Comparison of ENCODE assay signal across 9 mouse cellular contexts in the genomic region with DNA sequence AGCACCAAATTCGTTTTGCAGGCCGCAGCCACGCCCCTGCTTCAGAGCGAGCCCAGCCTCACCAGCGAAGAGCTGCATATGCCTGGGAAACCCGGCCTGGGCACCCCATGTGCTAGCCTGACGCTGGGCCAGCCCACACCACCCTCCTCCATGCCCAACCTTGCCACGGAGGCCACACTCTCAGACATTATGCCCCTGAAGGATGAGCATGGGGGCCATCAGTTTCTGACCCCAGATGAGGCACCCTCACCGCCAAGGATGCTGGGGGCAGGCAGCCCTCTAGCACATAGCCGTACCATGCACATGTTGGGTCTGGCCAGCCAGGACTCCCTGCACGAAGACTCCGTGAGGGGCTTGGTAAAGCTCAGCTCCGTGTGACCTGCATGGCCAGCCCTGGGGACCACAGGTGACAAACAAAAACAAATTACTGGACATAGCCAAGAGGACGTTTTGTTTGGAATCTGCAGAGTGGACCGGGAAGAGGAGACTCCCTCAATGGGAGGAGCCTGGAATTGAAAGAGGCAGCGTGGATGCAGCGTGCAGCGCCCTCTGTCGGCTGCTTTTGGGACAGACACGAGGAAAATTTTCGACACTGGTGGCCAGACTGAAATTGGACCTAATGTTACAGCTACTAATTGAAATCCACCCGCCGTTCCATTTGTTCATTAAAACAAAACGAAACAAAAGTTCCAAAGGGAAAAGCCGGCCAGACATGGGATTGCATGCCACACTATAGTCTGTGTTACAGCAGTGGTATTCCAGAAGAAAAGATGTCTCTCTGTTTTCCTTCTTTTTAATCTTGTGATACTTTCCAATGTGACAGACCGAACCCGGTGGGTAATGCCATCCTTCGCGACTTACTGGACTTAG.
DNase-seq lines count a peak whose midpoint lies in the region; ATAC-seq and TF ChIP-seq lines count a peak whose summit lies in the region.
"Had no signal": no experiment of that assay in that cellular context is flagged by ENCODE, and none has a peak within 500 bp of the region (broad histone marks: within the 10 kb centered on the region; RNA-seq: fewer than 3 reads in every experiment).

No protein-coding gene starts in this region.

- DNase-seq in brain, embryonic 14.5 days (ENCODE audit: low read depth): peak; percentile 87
- DNase-seq in heart, embryonic 10.5 days (ENCODE audit: low spot score): peak; percentile 83

- H3K36me3 ChIP-seq in C2C12 (ENCODE audit: control insufficient read depth, insufficient read depth): no peaks in the 10 kb centered on the region
- H3K36me3 ChIP-seq in embryonic facial prominence, embryonic 15.5 days: no peaks in the 10 kb centered on the region
- H3K36me3 ChIP-seq in heart, embryonic 10.5 days: no peaks in the 10 kb centered on the region
- no peaks in the 10 kb centered on the region for H3K36me3 ChIP-seq in kidney, embryonic 14.5 days (ENCODE audit: control insufficient read depth, insufficient read depth, low read length)
- no peaks in the 10 kb centered on the region for H3K36me3 ChIP-seq in limb, embryonic 15.5 days
- H3K36me3 ChIP-seq in midbrain, embryonic 16.5 days (ENCODE audit: control insufficient read depth, insufficient read depth, low read length): no peaks in the 10 kb centered on the region
- H3K36me3 ChIP-seq in stomach, embryonic 14.5 days (ENCODE audit: control insufficient read depth, insufficient read depth, low read length): no peaks in the 10 kb centered on the region

- no peak overlapping the region for H3K4me3 ChIP-seq in C2C12 (ENCODE audit: insufficient read depth, poor library complexity, severe bottlenecking)
- H3K4me3 ChIP-seq in embryonic facial prominence, embryonic 15.5 days (replicated peaks): peak overlapping the region; percentile 48
- H3K4me3 ChIP-seq in heart, embryonic 10.5 days: peak overlapping the region; percentile 64
- H3K4me3 ChIP-seq in kidney, embryonic 14.5 days (ENCODE audit: low read length): peak overlapping the region; percentile 41
- peak overlapping the region; percentile 50 for H3K4me3 ChIP-seq in limb, embryonic 15.5 days
- H3K4me3 ChIP-seq in midbrain, embryonic 16.5 days (ENCODE audit: low read depth, low read length): peak overlapping the region; percentile 38
- H3K4me3 ChIP-seq in stomach, embryonic 14.5 days (ENCODE audit: low read depth, low read length): peak overlapping the region; percentile 32
- H3K4me3 ChIP-seq: erythroblast, embryonic 14.5 days had no signal

- no peak overlapping the region for H3K27ac ChIP-seq in embryonic facial prominence, embryonic 15.5 days (replicated peaks)
- peak overlapping the region; percentile 67 for H3K27ac ChIP-seq in heart, embryonic 10.5 days
- H3K27ac ChIP-seq in kidney, embryonic 14.5 days (ENCODE audit: low read depth, low read length): no peak overlapping the region
- peak overlapping the region; percentile 11; the same call in 1 of the 2 replicates for H3K27ac ChIP-seq in limb, embryonic 15.5 days
- H3K27ac ChIP-seq in midbrain, embryonic 16.5 days (ENCODE audit: low read length): peak overlapping the region; percentile 60
- no peak overlapping the region for H3K27ac ChIP-seq in stomach, embryonic 14.5 days (ENCODE audit: low read length)

- peaks cover 11% of the 10 kb centered on the region for H3K4me1 ChIP-seq in embryonic facial prominence, embryonic 15.5 days
- peaks cover 5% of the 10 kb centered on the region for H3K4me1 ChIP-seq in heart, embryonic 10.5 days
- H3K4me1 ChIP-seq in kidney, embryonic 14.5 days (ENCODE audit: control insufficient read depth, insufficient read depth, low read length): peaks cover 21% of the 10 kb centered on the region
- H3K4me1 ChIP-seq in limb, embryonic 15.5 days: peaks cover 10% of the 10 kb centered on the region
- H3K4me1 ChIP-seq in midbrain, embryonic 16.5 days (ENCODE audit: control insufficient read depth, insufficient read depth, low read length): peaks cover 5% of the 10 kb centered on the region; the same call in 1 of the 2 replicates
- 0 out of 2 replicates have a peak, but pooled peaks cover 3% of the 10 kb centered on the region for H3K4me1 ChIP-seq in stomach, embryonic 14.5 days (ENCODE audit: control insufficient read depth, insufficient read depth, low read length)

- peak overlapping the region; percentile 58 for H3ac ChIP-seq in C2C12 (ENCODE audit: control insufficient read depth, insufficient read length, low read depth)

- peak; percentile 81 for TF ChIP-seq CTCF in C2C12 (IDR thresholded peaks at IDR 0.05; ENCODE audit: control insufficient read depth, insufficient read depth, insufficient read length)
- TF ChIP-seq CTCF in brain, embryonic 14.5 days (IDR thresholded peaks at IDR 0.05; ENCODE audit: borderline replicate concordance, extremely low read depth, insufficient read depth, insufficient read length): peak; percentile 99

- no peaks in the 10 kb centered on the region for H3K79me2 ChIP-seq in C2C12 (ENCODE audit: control insufficient read depth, insufficient read depth)

- TF ChIP-seq POLR2A in brain, embryonic 14.5 days (IDR thresholded peaks at IDR 0.05; ENCODE audit: borderline replicate concordance, extremely low read depth, insufficient read depth, insufficient read length, poor library complexity, severe bottlenecking): peak; percentile 20; the same call in 1 of the 2 replicates

- peak overlapping the region; percentile 69 for H3K4me2 ChIP-seq in embryonic facial prominence, embryonic 15.5 days (replicated peaks)
- H3K4me2 ChIP-seq in kidney, embryonic 14.5 days (replicated peaks; ENCODE audit: low read depth, low read length): peak overlapping the region; percentile 73
- H3K4me2 ChIP-seq in limb, embryonic 15.5 days: peak overlapping the region; percentile 86
- H3K4me2 ChIP-seq in midbrain, embryonic 16.5 days (ENCODE audit: low read length): peak overlapping the region; percentile 73
- H3K4me2 ChIP-seq in stomach, embryonic 14.5 days (replicated peaks; ENCODE audit: low read depth, low read length): peak overlapping the region; percentile 60

- no peaks in the 10 kb centered on the region for H3K79me3 ChIP-seq in C2C12 (ENCODE audit: low read depth)

- H3K9me3 ChIP-seq in embryonic facial prominence, embryonic 15.5 days (replicated peaks): no peaks in the 10 kb centered on the region
- no peaks in the 10 kb centered on the region for H3K9me3 ChIP-seq in heart, embryonic 10.5 days
- H3K9me3 ChIP-seq in kidney, embryonic 14.5 days (ENCODE audit: control insufficient read depth, low read length): no peaks in the 10 kb centered on the region
- H3K9me3 ChIP-seq in limb, embryonic 15.5 days: no peaks in the 10 kb centered on the region
- no peaks in the 10 kb centered on the region for H3K9me3 ChIP-seq in midbrain, embryonic 16.5 days (replicated peaks; ENCODE audit: control insufficient read depth, low read length, poor library complexity, severe bottlenecking)
- H3K9me3 ChIP-seq in stomach, embryonic 14.5 days (ENCODE audit: control insufficient read depth, low read depth, low read length): no peaks in the 10 kb centered on the region

- peak; percentile 61 for ATAC-seq in embryonic facial prominence, embryonic 15.5 days (ENCODE audit: insufficient number of reproducible peaks, low FRiP score, low TSS enrichment, low read depth)
- ATAC-seq in kidney, embryonic 14.5 days (ENCODE audit: low FRiP score, low TSS enrichment): peak; percentile 66
- peak; percentile 74; the same call in 1 of the 2 replicates for ATAC-seq in limb, embryonic 15.5 days (ENCODE audit: insufficient number of reproducible peaks, low FRiP score, low TSS enrichment, low read depth)
- peak; percentile 82 for ATAC-seq in midbrain, embryonic 16.5 days
- peak; percentile 64; the same call in 1 of the 2 replicates for ATAC-seq in stomach, embryonic 14.5 days (ENCODE audit: insufficient number of reproducible peaks, insufficient read depth, low FRiP score, low read depth)

- peaks cover 12% of the 10 kb centered on the region for H3K27me3 ChIP-seq in C2C12 (ENCODE audit: control insufficient read depth, insufficient read depth, insufficient read length)
- H3K27me3 ChIP-seq in embryonic facial prominence, embryonic 15.5 days: 0 out of 2 replicates have a peak, but pooled peaks cover 3% of the 10 kb centered on the region
- H3K27me3 ChIP-seq in heart, embryonic 10.5 days (ENCODE audit: insufficient read depth, poor library complexity, severe bottlenecking): peaks cover 8% of the 10 kb centered on the region; the same call in 1 of the 2 replicates
- H3K27me3 ChIP-seq in kidney, embryonic 14.5 days (ENCODE audit: control insufficient read depth, insufficient read depth, low read length): no peaks in the 10 kb centered on the region
- H3K27me3 ChIP-seq in limb, embryonic 15.5 days: no peaks in the 10 kb centered on the region
- H3K27me3 ChIP-seq in midbrain, embryonic 16.5 days (ENCODE audit: control insufficient read depth, insufficient read depth, low read depth, low read length): no peaks in the 10 kb centered on the region
- no peaks in the 10 kb centered on the region for H3K27me3 ChIP-seq in stomach, embryonic 14.5 days (ENCODE audit: control insufficient read depth, insufficient read depth, low read length)

- 9% methylated on average over 29 of the region's 29 CpGs for WGBS in embryonic facial prominence, embryonic 15.5 days
- WGBS in heart, embryonic 10.5 days: 12% methylated on average over 29 of the region's 29 CpGs
- whole genome bisulfite sequencing in kidney, embryonic 14.5 days: 10% methylated on average over 29 of the region's 29 CpGs
- WGBS in limb, embryonic 15.5 days: 10% methylated on average over 29 of the region's 29 CpGs
- WGBS in midbrain, embryonic 16.5 days: 9% methylated on average over 29 of the region's 29 CpGs
- 13% methylated on average over 29 of the region's 29 CpGs for WGBS in stomach, embryonic 14.5 days

- peak overlapping the region; percentile 29; the same call in 1 of the 2 replicates for H3K9ac ChIP-seq in embryonic facial prominence, embryonic 15.5 days
- peak overlapping the region; percentile 59; the same call in 1 of the 2 replicates for H3K9ac ChIP-seq in kidney, embryonic 14.5 days (ENCODE audit: low read depth, low read length)
- peak overlapping the region; percentile 33; the same call in 1 of the 2 replicates for H3K9ac ChIP-seq in limb, embryonic 15.5 days
- peak overlapping the region; percentile 67 for H3K9ac ChIP-seq in midbrain, embryonic 16.5 days (ENCODE audit: low read depth, low read length)
- no peak overlapping the region for H3K9ac ChIP-seq in stomach, embryonic 14.5 days (replicated peaks; ENCODE audit: low read depth, low read length)

TF ChIP-seq in C2C12, 6 proteins besides CTCF, POLR2A, EP300 and RAD21:
- TF ChIP-seq MAX (IDR thresholded peaks at IDR 0.05): peak; percentile 44
- TF ChIP-seq CEBPB (IDR thresholded peaks at IDR 0.05; ENCODE audit: low read depth): no peak
TF ChIP-seq in C2C12: peak in this region for 1.

Comparison
In these comparisons a context has a peak if more than half of its experiments do, and no peak if none do; other contexts are left out.
1. H3K27ac ChIP-seq: peak in heart, embryonic 10.5 days (single experiment), limb, embryonic 15.5 days (single experiment) and midbrain, embryonic 16.5 days (single experiment); none in embryonic facial prominence, embryonic 15.5 days (single experiment), kidney, embryonic 14.5 days (single experiment) and stomach, embryonic 14.5 days (single experiment).
2. Peak in every context shown above with its lines, with median percentiles within 50 percentile points of each other: ATAC-seq and H3K4me2 ChIP-seq.